In genomic region chr7:126701070-126701469, GRCm38 (mm10) we compare ENCODE assay signal across 8 mouse cellular contexts. TPM values are rescaled to one million over a fixed set of nuclear protein-coding genes. Genes with fewer than 3 reads are reported as not detected.
DNase-seq lines count a peak whose midpoint lies in the region; ATAC-seq and TF ChIP-seq lines count a peak whose summit lies in the region.

No protein-coding gene starts in this region.

- intact Hi-C loops in heart, postnatal 14 days (cut with DNase I) = no loop called here

- peaks cover 39% of the 10 kb centered on the region for H3K36me3 ChIP-seq in E14TG2a.4 (ENCODE audit: insufficient read depth, low read length)
- peaks cover 20% of the 10 kb centered on the region for H3K36me3 ChIP-seq in forebrain, embryonic 14.5 days (ENCODE audit: control insufficient read depth, insufficient read depth, low read length)
- peaks cover 7% of the 10 kb centered on the region for H3K36me3 ChIP-seq in neural tube, embryonic 14.5 days (ENCODE audit: control insufficient read depth, insufficient read depth, low read length)

- peak; percentile 30; the same call in 1 of the 2 replicates for ATAC-seq in forebrain, embryonic 14.5 days
- peak; percentile 39; the same call in 1 of the 2 replicates for ATAC-seq in neural tube, embryonic 14.5 days (ENCODE audit: low read depth)

- H3K9me3 ChIP-seq in E14TG2a.4 (ENCODE audit: low read length) = no peaks in the 10 kb centered on the region
- H3K9me3 ChIP-seq in forebrain, embryonic 14.5 days (replicated peaks; ENCODE audit: control insufficient read depth, low read length) = no peaks in the 10 kb centered on the region
- no peaks in the 10 kb centered on the region for H3K9me3 ChIP-seq in neural tube, embryonic 14.5 days (ENCODE audit: control insufficient read depth, low read length)

- WGBS in forebrain, embryonic 14.5 days = 1% methylated on average over 11 of the region's 11 CpGs
- 2% methylated on average over 11 of the region's 11 CpGs for WGBS in neural tube, embryonic 14.5 days

- H3K4me1 ChIP-seq in E14TG2a.4 (replicated peaks; ENCODE audit: low read depth, low read length) = peaks cover 87% of the 10 kb centered on the region
- peaks cover 23% of the 10 kb centered on the region for H3K4me1 ChIP-seq in forebrain, embryonic 14.5 days (ENCODE audit: control insufficient read depth, insufficient read depth, low read length)
- peaks cover 26% of the 10 kb centered on the region for H3K4me1 ChIP-seq in neural tube, embryonic 14.5 days (ENCODE audit: control insufficient read depth, insufficient read depth, low read length)

- peaks cover 44% of the 10 kb centered on the region for H3K27me3 ChIP-seq in E14TG2a.4 (ENCODE audit: insufficient read depth, low read length)
- H3K27me3 ChIP-seq in forebrain, embryonic 14.5 days (replicated peaks; ENCODE audit: control insufficient read depth, insufficient read depth, low read length) = no peaks in the 10 kb centered on the region
- H3K27me3 ChIP-seq in neural tube, embryonic 14.5 days (ENCODE audit: control insufficient read depth, insufficient read depth, low read length) = no peaks in the 10 kb centered on the region

- H3K27ac ChIP-seq in forebrain, embryonic 14.5 days (ENCODE audit: low read depth, low read length) = 0 out of 2 replicates have a peak overlapping the region, but pooled peaks have one; percentile 21
- H3K27ac ChIP-seq in neural tube, embryonic 14.5 days (ENCODE audit: low read depth, low read length) = no peak overlapping the region

- peak overlapping the region; percentile 35; the same call in 1 of the 2 replicates for H3K9ac ChIP-seq in forebrain, embryonic 14.5 days (ENCODE audit: low read length)
- H3K9ac ChIP-seq in neural tube, embryonic 14.5 days (replicated peaks; ENCODE audit: low read depth, low read length) = 0 out of 2 replicates have a peak overlapping the region, but pooled peaks have one; percentile 25

- peak overlapping the region; percentile 23; the same call in 1 of the 2 replicates for H3K4me2 ChIP-seq in forebrain, embryonic 14.5 days (ENCODE audit: low read length)
- H3K4me2 ChIP-seq in neural tube, embryonic 14.5 days (ENCODE audit: low read depth, low read length) = peak overlapping the region; percentile 23; the same call in 1 of the 2 replicates

- peak overlapping the region; percentile 61 for H3K4me3 ChIP-seq in E14TG2a.4 (replicated peaks; ENCODE audit: low read length)
- H3K4me3 ChIP-seq in forebrain, embryonic 14.5 days (ENCODE audit: low read depth, low read length) = no peak overlapping the region
- H3K4me3 ChIP-seq in neural tube, embryonic 14.5 days (ENCODE audit: low read depth, low read length) = no peak overlapping the region

- TF ChIP-seq CTCF in E14TG2a.4 (conservative IDR thresholded peaks at IDR 0.05; ENCODE audit: low read length) = peak; percentile 75

- peak; percentile 85 for DNase-seq in c-Kit-positive CD71-positive TER-119-positive erythroid progenitor cells, embryonic 14.5 days (ENCODE audit: low spot score)
- peak; percentile 90 for DNase-seq in forebrain, embryonic 14.5 days (ENCODE audit: low spot score)
- DNase-seq in heart, postnatal 14 days = peak; percentile 89 to 93
- DNase-seq in layer of hippocampus, adult 11-12 months (ENCODE audit: low spot score) = peak; percentile 95
- peak; percentile 84 to 88 for DNase-seq in lung, adult 18-20 months
- DNase-seq in testis, postnatal 10 days (ENCODE audit: low spot score) = peak; percentile 96

RNA-seq across cellular contexts. Expression of gene Slx1b, which starts 5.5 kb away (rescaled TPM):
- polyA plus RNA-seq in forebrain, embryonic 14.5 days (2014; fragmentation: Nextera tagmentation; extraction: Ambion mirVana) = 8.8 and 10.1 TPM in 2 replicates
- total RNA-seq in heart, postnatal 14 days (2021) = 1 to 10 TPM; 5.7 to 7.7 TPM
- polyA plus RNA-seq in neural tube, embryonic 14.5 days (2014; fragmentation: Nextera tagmentation; extraction: Ambion mirVana) = 11.2 and 13.1 TPM in 2 replicates

RNA-seq across cellular contexts. Expression of gene Bola2, which starts 5.9 kb away (rescaled TPM):
- 147 and 164 TPM in 2 replicates for polyA plus RNA-seq in forebrain, embryonic 14.5 days (2014; fragmentation: Nextera tagmentation; extraction: Ambion mirVana)
- total RNA-seq in heart, postnatal 14 days (2021) = 10 to 100 TPM; 49.2 to 51.2 TPM
- polyA plus RNA-seq in neural tube, embryonic 14.5 days (2014; fragmentation: Nextera tagmentation; extraction: Ambion mirVana) = 132 and 140 TPM in 2 replicates

RNA-seq across cellular contexts. Expression of gene Coro1a, which starts 6.5 kb away (rescaled TPM):
- 97.2 and 111 TPM in 2 replicates for polyA plus RNA-seq in forebrain, embryonic 14.5 days (2014; fragmentation: Nextera tagmentation; extraction: Ambion mirVana)
- total RNA-seq in heart, postnatal 14 days (2021) = 10 to 100 TPM in 1 of 2 experiments, 1 to 10 TPM in 1; 8.8 to 28.1 TPM
- polyA plus RNA-seq in neural tube, embryonic 14.5 days (2014; fragmentation: Nextera tagmentation; extraction: Ambion mirVana) = 98.8 and 104 TPM in 2 replicates

RNA-seq across cellular contexts. Expression of gene Sult1a1, which starts 24.8 kb away (rescaled TPM):
- polyA plus RNA-seq in forebrain, embryonic 14.5 days (2014; fragmentation: Nextera tagmentation; extraction: Ambion mirVana) = 3.3 and 5.7 TPM in 2 replicates
- total RNA-seq in heart, postnatal 14 days (2021) = 10 to 100 TPM; 38.6 to 43.2 TPM
- polyA plus RNA-seq in neural tube, embryonic 14.5 days (2014; fragmentation: Nextera tagmentation; extraction: Ambion mirVana) = 0.59 and 2.2 TPM in 2 replicates

RNA-seq across cellular contexts. Expression of gene Sgf29, which starts 52.0 kb away (rescaled TPM):
- polyA plus RNA-seq in forebrain, embryonic 14.5 days (2014; fragmentation: Nextera tagmentation; extraction: Ambion mirVana) = 61.3 and 66.1 TPM in 2 replicates
- total RNA-seq in heart, postnatal 14 days (2021) = 10 to 100 TPM; 24.6 to 28.6 TPM
- polyA plus RNA-seq in neural tube, embryonic 14.5 days (2014; fragmentation: Nextera tagmentation; extraction: Ambion mirVana) = 58.0 and 61.5 TPM in 2 replicates
